Mouse (Mus musculus): Measurements from ENCODE around the gene Rps9.

GRCm38 (mm10) chr7:3705911-3706310 is 2.1 kb downstream of the Rps9 start:
- TF ChIP-seq HCFC1 (IDR thresholded peaks at IDR 0.05; ENCODE audit: borderline replicate concordance, insufficient read depth, low read length) (no peak), ZNF384 (IDR thresholded peaks at IDR 0.05; ENCODE audit: low read depth, low read length) (no peak), MAFK (IDR thresholded peaks at IDR 0.05; ENCODE audit: insufficient read depth, low read depth, low read length) (no peak)

All from ES-E14 (cell line).